Mouse (Mus musculus) kidney, postnatal 10 days (tissue): ENCODE data around the gene Hivep3.

ENCODE experiments used
- DNase-seq: peaks from one replicate; pipeline ENCODE4 v3.0.0; 2021; ENCODE audit warnings: mixed read lengths

Gene Hivep3

GRCm38 (mm10) chr4:119816620-119817356 is 83.2 kb downstream of the Hivep3 start:
- DNase-seq, result peak; percentile 75

- DNase-seq, result no peak
Measured at GRCm38 (mm10) chr4:119825956-119826355, 92.4 kb downstream of the Hivep3 start.

- DNase-seq, result no peak
Measured at GRCm38 (mm10) chr4:119828386-119828785, 94.8 kb downstream of the Hivep3 start.

GRCm38 (mm10) chr4:119828996-119829395 is 95.4 kb downstream of the Hivep3 start:
- no peak for DNase-seq

- no peak for DNase-seq
Measured at GRCm38 (mm10) chr4:119833333-119833732, 99.7 kb downstream of the Hivep3 start.

GRCm38 (mm10) chr4:119833884-119834283 is 100.3 kb downstream of the Hivep3 start:
- no peak for DNase-seq

GRCm38 (mm10) chr4:119836181-119836580 is 102.6 kb downstream of the Hivep3 start:
- DNase-seq, result no peak

- DNase-seq, result no peak
Measured at GRCm38 (mm10) chr4:119837505-119838065, 104.0 kb downstream of the Hivep3 start.

GRCm38 (mm10) chr4:119838308-119838707 is 104.7 kb downstream of the Hivep3 start:
- no peak for DNase-seq

GRCm38 (mm10) chr4:119843294-119843693 is 109.7 kb downstream of the Hivep3 start:
- DNase-seq, result no peak

GRCm38 (mm10) chr4:119844267-119844666 is 110.7 kb downstream of the Hivep3 start:
- no peak for DNase-seq

- DNase-seq, result no peak
Measured at GRCm38 (mm10) chr4:119845596-119846161, 112.1 kb downstream of the Hivep3 start.

GRCm38 (mm10) chr4:119852483-119852882 is 118.9 kb downstream of the Hivep3 start:
- peak; percentile 74 for DNase-seq

- DNase-seq, result no peak
Measured at GRCm38 (mm10) chr4:119854307-119855144, 120.9 kb downstream of the Hivep3 start.

GRCm38 (mm10) chr4:119859454-119859853 is 125.9 kb downstream of the Hivep3 start:
- no peak for DNase-seq

GRCm38 (mm10) chr4:119861001-119861400 is 127.4 kb downstream of the Hivep3 start:
- DNase-seq, result no peak

- DNase-seq, result peak; percentile 43
Measured at GRCm38 (mm10) chr4:119865827-119866455, 132.4 kb downstream of the Hivep3 start.

- DNase-seq, result no peak
Measured at GRCm38 (mm10) chr4:119867132-119867531, 133.5 kb downstream of the Hivep3 start.

- peak; percentile 48 for DNase-seq
Measured at GRCm38 (mm10) chr4:119870411-119870810, 136.8 kb downstream of the Hivep3 start.

- DNase-seq, result no peak
Measured at GRCm38 (mm10) chr4:119871441-119871840, 137.9 kb downstream of the Hivep3 start.

- no peak for DNase-seq
Measured at GRCm38 (mm10) chr4:119871861-119872582, 138.4 kb downstream of the Hivep3 start.

- DNase-seq, result no peak
Measured at GRCm38 (mm10) chr4:119873935-119874334, 140.4 kb downstream of the Hivep3 start.
